Mouse (Mus musculus): Measurements from ENCODE around the gene Amotl1. TPM values are rescaled to one million over a fixed set of nuclear protein-coding genes. Genes with fewer than 3 reads are reported as not detected.
"Not testable (repeated sequence)": the region's sequence is repeated elsewhere in the genome, so short reads cannot be mapped to it uniquely, and the experiment has no call there.

Gene Amotl1
- total RNA-seq (2022) = 100 to 1,000 TPM; 324 to 412 (median 352) TPM

- DNase-seq (ENCODE audit: low spot score in 2 of 2) = no peak
Observed at GRCm38 (mm10) chr9:14644956-14645355, at the start of gene Amotl1. Amotl1 (minus strand) TSS chr9:14645056.

GRCm38 (mm10) chr9:14689376-14690108 is 44.7 kb upstream of the Amotl1 start:
- no peak for DNase-seq (ENCODE audit: low spot score in 2 of 2)

GRCm38 (mm10) chr9:14684363-14684762 is 39.5 kb upstream of the Amotl1 start:
- no peak for DNase-seq (ENCODE audit: low spot score in 2 of 2)

GRCm38 (mm10) chr9:14682741-14683140 is 37.9 kb upstream of the Amotl1 start:
- DNase-seq (ENCODE audit: low spot score in 2 of 2) = no peak

- DNase-seq (ENCODE audit: low spot score in 2 of 2) = no peak
Observed at GRCm38 (mm10) chr9:14680584-14680983, 35.7 kb upstream of the Amotl1 start.

- no peak for DNase-seq (ENCODE audit: low spot score in 2 of 2)
Observed at GRCm38 (mm10) chr9:14675707-14676691, 31.1 kb upstream of the Amotl1 start.

- DNase-seq (ENCODE audit: low spot score in 2 of 2) = no peak
Observed at GRCm38 (mm10) chr9:14674506-14674905, 29.6 kb upstream of the Amotl1 start.

GRCm38 (mm10) chr9:14673109-14673508 is 28.3 kb upstream of the Amotl1 start:
- no peak for DNase-seq (ENCODE audit: low spot score in 2 of 2)

GRCm38 (mm10) chr9:14671965-14672364 is 27.1 kb upstream of the Amotl1 start:
- DNase-seq (ENCODE audit: low spot score in 2 of 2) = not testable (repeated sequence)

GRCm38 (mm10) chr9:14668382-14668781 is 23.5 kb upstream of the Amotl1 start:
- no peak for DNase-seq (ENCODE audit: low spot score in 2 of 2)

GRCm38 (mm10) chr9:14666071-14666470 is 21.2 kb upstream of the Amotl1 start:
- peak; percentile 47 to 49 for DNase-seq (ENCODE audit: low spot score in 2 of 2)

- DNase-seq (ENCODE audit: low spot score in 2 of 2) = peak in 1 of 2 experiments; percentile 33
Observed at GRCm38 (mm10) chr9:14663591-14663990, 18.7 kb upstream of the Amotl1 start.

GRCm38 (mm10) chr9:14662876-14663275 is 18.0 kb upstream of the Amotl1 start:
- DNase-seq (ENCODE audit: low spot score in 2 of 2) = peak; percentile 32 to 56

- no peak for DNase-seq (ENCODE audit: low spot score in 2 of 2)
Observed at GRCm38 (mm10) chr9:14662138-14662537, 17.3 kb upstream of the Amotl1 start.

- DNase-seq (ENCODE audit: low spot score in 2 of 2) = no peak
Observed at GRCm38 (mm10) chr9:14657926-14658325, 13.1 kb upstream of the Amotl1 start.

GRCm38 (mm10) chr9:14654010-14654409 is 9.2 kb upstream of the Amotl1 start:
- no peak for DNase-seq (ENCODE audit: low spot score in 2 of 2)

GRCm38 (mm10) chr9:14652761-14653160 is 7.9 kb upstream of the Amotl1 start:
- DNase-seq (ENCODE audit: low spot score in 2 of 2) = peak; percentile 47 to 65

GRCm38 (mm10) chr9:14647849-14648248 is 3.0 kb upstream of the Amotl1 start:
- DNase-seq (ENCODE audit: low spot score in 2 of 2) = no peak

- DNase-seq (ENCODE audit: low spot score in 2 of 2) = no peak
Observed at GRCm38 (mm10) chr9:14646641-14647040, 1.8 kb upstream of the Amotl1 start.

GRCm38 (mm10) chr9:14646061-14646460 is 1.2 kb upstream of the Amotl1 start:
- no peak for DNase-seq (ENCODE audit: low spot score in 2 of 2)

- no peak for DNase-seq (ENCODE audit: low spot score in 2 of 2)
Observed at GRCm38 (mm10) chr9:14643328-14643727, 1.5 kb downstream of the Amotl1 start.
